In the genomic region with DNA sequence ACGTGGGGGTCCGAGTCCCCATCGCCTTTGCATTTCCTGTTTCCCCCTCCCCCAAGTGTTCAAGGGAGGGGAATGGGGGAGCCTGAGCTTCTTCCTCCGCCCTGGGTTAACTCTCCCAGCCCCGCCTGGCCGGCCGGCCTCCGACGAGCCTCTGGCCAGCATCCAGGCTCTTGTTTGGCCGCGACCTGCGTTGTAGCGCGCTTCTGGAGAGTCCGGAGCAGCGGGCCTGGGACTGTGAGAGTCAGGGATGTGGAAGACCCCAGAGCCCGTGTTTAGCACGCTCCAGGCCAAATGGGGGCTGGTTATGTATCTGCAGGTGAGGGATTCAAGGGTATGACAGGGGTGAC, we compare ENCODE assay signal across 9 mouse cellular contexts. TPM values are rescaled to one million over a fixed set of nuclear protein-coding genes. Genes with fewer than 3 reads are reported as not detected.
DNase-seq lines count a peak whose midpoint lies in the region; ATAC-seq and TF ChIP-seq lines count a peak whose summit lies in the region.
"Had no signal": no experiment of that assay in that cellular context is flagged by ENCODE, and none has a peak within 500 bp of the region (broad histone marks: within the 10 kb centered on the region; RNA-seq: fewer than 3 reads in every experiment).

No protein-coding gene starts in this region.

- H3K9me3 ChIP-seq in heart, embryonic 12.5 days (replicated peaks): peaks cover 3% of the 10 kb centered on the region
- no peaks in the 10 kb centered on the region for H3K9me3 ChIP-seq in kidney, embryonic 16.5 days (ENCODE audit: low read length)

- no peaks in the 10 kb centered on the region for H3K36me3 ChIP-seq in heart, embryonic 12.5 days
- no peaks in the 10 kb centered on the region for H3K36me3 ChIP-seq in kidney, embryonic 16.5 days (ENCODE audit: insufficient read depth, low read length)
- H3K36me3 ChIP-seq: G1E had no signal

- peak overlapping the region; percentile 95 for H3K4me2 ChIP-seq in heart, embryonic 12.5 days
- H3K4me2 ChIP-seq in kidney, embryonic 16.5 days (replicated peaks; ENCODE audit: low read depth, low read length): peak overlapping the region; percentile 63

- H3K27me3 ChIP-seq in heart, embryonic 12.5 days (replicated peaks): peaks cover 5% of the 10 kb centered on the region; the same call in 1 of the 2 replicates
- H3K27me3 ChIP-seq in kidney, embryonic 16.5 days (ENCODE audit: insufficient read depth, low read length): no peaks in the 10 kb centered on the region

- WGBS in bone marrow, adult 2 months: 5% methylated on average over 18 of the region's 18 CpGs
- WGBS in heart, embryonic 12.5 days: under 1% methylated on average over 18 of the region's 18 CpGs
- WGBS in kidney, embryonic 16.5 days: 0% methylated on average over 18 of the region's 18 CpGs

- TF ChIP-seq CTCF in bone marrow, adult 2 months (IDR thresholded peaks at IDR 0.05; ENCODE audit: control insufficient read depth, insufficient read depth, low read length): no peak

- DNase-seq in gastrocnemius, adult 18-20 months (ENCODE audit: low spot score): peak; percentile 16
- DNase-seq in gastrocnemius, adult 8-10 months (ENCODE audit: low spot score in 2 of 2): no peak
- DNase-seq in lung, postnatal 36 days: peak; percentile 17
- DNase-seq in yolk sac, embryonic 10.5 days (ENCODE audit: low spot score): peak; percentile 24
- DNase-seq in T-cell, adult 2 months (ENCODE audit: low spot score): no peak

- no peak for TF ChIP-seq POLR2A in bone marrow, adult 2 months (IDR thresholded peaks at IDR 0.05; ENCODE audit: borderline replicate concordance, control insufficient read depth, low read depth, low read length)

- peak overlapping the region; percentile 76 for H3K9ac ChIP-seq in heart, embryonic 12.5 days
- peak overlapping the region; percentile 51 for H3K9ac ChIP-seq in kidney, embryonic 16.5 days (replicated peaks; ENCODE audit: low read length)

- peak overlapping the region; percentile 64 for H3K4me3 ChIP-seq in bone marrow, adult 2 months (replicated peaks; ENCODE audit: control insufficient read depth, low read depth, low read length)
- peak overlapping the region; percentile 70 for H3K4me3 ChIP-seq in heart, embryonic 12.5 days
- H3K4me3 ChIP-seq in kidney, embryonic 16.5 days (ENCODE audit: low read length): peak overlapping the region; percentile 52

- peak; percentile 56 for ATAC-seq in heart, embryonic 12.5 days (ENCODE audit: insufficient number of reproducible peaks, low FRiP score)
- peak; percentile 62 for ATAC-seq in kidney, embryonic 16.5 days (ENCODE audit: low FRiP score, low TSS enrichment)

- H3K4me1 ChIP-seq in bone marrow, adult 2 months (ENCODE audit: control insufficient read depth, insufficient read depth, low read length): no peaks in the 10 kb centered on the region
- peaks cover 16% of the 10 kb centered on the region; the same call in 1 of the 2 replicates for H3K4me1 ChIP-seq in heart, embryonic 12.5 days (replicated peaks)
- H3K4me1 ChIP-seq in kidney, embryonic 16.5 days (ENCODE audit: insufficient read depth, low read length): peaks cover 10% of the 10 kb centered on the region; the same call in 1 of the 2 replicates

- no peak overlapping the region for H3K27ac ChIP-seq in bone marrow, adult 2 months (ENCODE audit: control insufficient read depth, insufficient read depth, low read depth, low read length, poor library complexity)
- no peak overlapping the region for H3K27ac ChIP-seq in heart, embryonic 12.5 days (ENCODE audit: poor library complexity, severe bottlenecking)
- H3K27ac ChIP-seq in kidney, embryonic 16.5 days (ENCODE audit: low read length): 0 out of 2 replicates have a peak overlapping the region, but pooled peaks have one; percentile 6

RNA-seq across cellular contexts. Expression of a gene that starts 0.9 kb away (rescaled TPM):
- total RNA-seq in gastrocnemius, adult 18-20 months (2021): under 1 TPM; 0.21 to 0.23 TPM
- total RNA-seq in gastrocnemius, adult 8-10 months (2022): under 1 TPM; 0.29 to 0.56 (median 0.43) TPM
- 1.9 and 3.1 TPM in 2 replicates for polyA plus RNA-seq in bone marrow, adult 2 months (2011; ENCODE audit: insufficient read depth, insufficient read length, low replicate concordance, missing spikeins)
- polyA plus RNA-seq in heart, embryonic 12.5 days (2016; fragmentation: Nextera tagmentation; extraction: Ambion mirVana): 7.9 and 8.0 TPM in 2 replicates
- 16.5 and 17.5 TPM in 2 replicates for polyA plus RNA-seq in kidney, embryonic 16.5 days (2015; fragmentation: Nextera tagmentation; extraction: Ambion mirVana)
- total RNA-seq: G1E had no signal
- polyA plus RNA-seq: G1E had no signal

RNA-seq across cellular contexts. Expression of a gene that starts 49.1 kb away (rescaled TPM):
- 100 to 1,000 TPM; 168 to 191 TPM for total RNA-seq in gastrocnemius, adult 18-20 months (2021)
- 100 to 1,000 TPM; 196 to 235 (median 212) TPM for total RNA-seq in gastrocnemius, adult 8-10 months (2022)
- 129 and 177 TPM in 2 replicates for polyA plus RNA-seq in bone marrow, adult 2 months (2011; ENCODE audit: insufficient read depth, insufficient read length, low replicate concordance, missing spikeins)
- 385 and 388 TPM in 2 replicates for polyA plus RNA-seq in heart, embryonic 12.5 days (2016; fragmentation: Nextera tagmentation; extraction: Ambion mirVana)
- polyA plus RNA-seq in kidney, embryonic 16.5 days (2015; fragmentation: Nextera tagmentation; extraction: Ambion mirVana): 444 and 471 TPM in 2 replicates

Comparison
In these comparisons a context has a peak if more than half of its experiments do, and no peak if none do; other contexts are left out.
1. DNase-seq: peak in gastrocnemius, adult 18-20 months (single experiment), lung, postnatal 36 days (single experiment) and yolk sac, embryonic 10.5 days (single experiment); none in gastrocnemius, adult 8-10 months (0 of 2) and T-cell, adult 2 months (single experiment).
2. Peak in every context shown above with its lines, with median percentiles within 50 percentile points of each other: H3K4me3 ChIP-seq.